ENCODE assay signal across 8 mouse cellular contexts in genomic region chr9:64050513-64051065, GRCm38 (mm10). TPM values are rescaled to one million over a fixed set of nuclear protein-coding genes. Genes with fewer than 3 reads are reported as not detected.
DNase-seq lines count a peak whose midpoint lies in the region; ATAC-seq and TF ChIP-seq lines count a peak whose summit lies in the region.

No protein-coding gene starts in this region.

- no peak for TF ChIP-seq POLR2A in embryonic fibroblast, embryonic 13.5 days (IDR thresholded peaks at IDR 0.05; ENCODE audit: low read depth, low read length)

- TF ChIP-seq CTCF in embryonic fibroblast, embryonic 13.5 days (IDR thresholded peaks at IDR 0.05; ENCODE audit: borderline replicate concordance, insufficient read depth, low read length): no peak

- peak overlapping the region; percentile 68 for H3K4me2 ChIP-seq in hindbrain, embryonic 15.5 days

- H3K4me3 ChIP-seq in embryonic fibroblast, embryonic 13.5 days (ENCODE audit: insufficient read depth, low read length): 0 out of 2 replicates have a peak overlapping the region, but pooled peaks have one; percentile 9
- peak overlapping the region; percentile 33; the same call in 1 of the 2 replicates for H3K4me3 ChIP-seq in hindbrain, embryonic 15.5 days
- H3K4me3 ChIP-seq in midbrain, embryonic 10.5 days: peak overlapping the region; percentile 53

- DNase-seq in right cerebral cortex, adult 2 months (ENCODE audit: low spot score in 2 of 2): peak; percentile 21 to 38
- no peak for DNase-seq in right cerebral cortex, postnatal 14 days
- no peak for DNase-seq in midbrain, embryonic 10.5 days (ENCODE audit: low spot score)
- DNase-seq in cerebellum, adult 9-11 months: no peak
- DNase-seq in cerebellum, adult 9-10 months: no peak
- DNase-seq in ovary, postnatal 10 days (ENCODE audit: low spot score): no peak

- H3K27me3 ChIP-seq in hindbrain, embryonic 15.5 days: no peaks in the 10 kb centered on the region; the same call in 1 of the 2 replicates
- peaks cover 51% of the 10 kb centered on the region for H3K27me3 ChIP-seq in midbrain, embryonic 10.5 days (ENCODE audit: low read depth, poor library complexity, severe bottlenecking)

- no peaks in the 10 kb centered on the region for H3K9me3 ChIP-seq in hindbrain, embryonic 15.5 days
- H3K9me3 ChIP-seq in midbrain, embryonic 10.5 days (replicated peaks): no peaks in the 10 kb centered on the region

- peaks cover 9% of the 10 kb centered on the region; the same call in 1 of the 2 replicates for H3K4me1 ChIP-seq in embryonic fibroblast, embryonic 13.5 days (ENCODE audit: control insufficient read depth, insufficient read depth, low read length)
- H3K4me1 ChIP-seq in hindbrain, embryonic 15.5 days (replicated peaks): peaks cover 10% of the 10 kb centered on the region
- H3K4me1 ChIP-seq in midbrain, embryonic 10.5 days: peaks cover 46% of the 10 kb centered on the region

- H3K9ac ChIP-seq in hindbrain, embryonic 15.5 days: peak overlapping the region; percentile 12; the same call in 1 of the 2 replicates

- no peak for ATAC-seq in hindbrain, embryonic 15.5 days (ENCODE audit: low FRiP score, low read depth)

- no peaks in the 10 kb centered on the region for H3K36me3 ChIP-seq in hindbrain, embryonic 15.5 days
- no peaks in the 10 kb centered on the region for H3K36me3 ChIP-seq in midbrain, embryonic 10.5 days

- 43% methylated on average over 8 of the region's 8 CpGs for WGBS in hindbrain, embryonic 15.5 days
- 37% methylated on average over 8 of the region's 8 CpGs for WGBS in midbrain, embryonic 10.5 days

- H3K27ac ChIP-seq in embryonic fibroblast, embryonic 13.5 days (ENCODE audit: insufficient read depth, low read length): peak overlapping the region; percentile 57
- H3K27ac ChIP-seq in hindbrain, embryonic 15.5 days (replicated peaks): no peak overlapping the region
- H3K27ac ChIP-seq in midbrain, embryonic 10.5 days (replicated peaks): peak overlapping the region; percentile 75

RNA-seq across cellular contexts. Expression of gene Smad6, which starts 28.7 kb away (rescaled TPM):
- 7.5 and 8.3 TPM in 2 replicates for polyA plus RNA-seq in embryonic fibroblast, embryonic 13.5 days (2011; ENCODE audit: insufficient read length, low read depth, missing spikeins)
- 2.5 and 2.6 TPM in 2 replicates for polyA plus RNA-seq in hindbrain, embryonic 15.5 days (2015; fragmentation: Nextera tagmentation; extraction: Ambion mirVana)
- polyA plus RNA-seq in midbrain, embryonic 10.5 days (2016; fragmentation: Nextera tagmentation; extraction: Ambion mirVana): 3.8 and 4.4 TPM in 2 replicates

Comparison
In these comparisons a context has a peak if more than half of its experiments do, and no peak if none do; other contexts are left out.
1. DNase-seq: peak in right cerebral cortex, adult 2 months (2 of 2); none in right cerebral cortex, postnatal 14 days (single experiment), midbrain, embryonic 10.5 days (single experiment), cerebellum, adult 9-11 months (single experiment), cerebellum, adult 9-10 months (single experiment) and ovary, postnatal 10 days (single experiment).
2. Peak in every context shown above with its lines, with median percentiles within 50 percentile points of each other: H3K4me3 ChIP-seq.